Mouse (Mus musculus): Measurements from ENCODE around the gene Gm28038. TPM values are rescaled to one million over a fixed set of nuclear protein-coding genes. Genes with fewer than 3 reads are reported as not detected.

Gene Gm28038
- total RNA-seq, 2 experiments from 2014 or later: not detected

DNA sequence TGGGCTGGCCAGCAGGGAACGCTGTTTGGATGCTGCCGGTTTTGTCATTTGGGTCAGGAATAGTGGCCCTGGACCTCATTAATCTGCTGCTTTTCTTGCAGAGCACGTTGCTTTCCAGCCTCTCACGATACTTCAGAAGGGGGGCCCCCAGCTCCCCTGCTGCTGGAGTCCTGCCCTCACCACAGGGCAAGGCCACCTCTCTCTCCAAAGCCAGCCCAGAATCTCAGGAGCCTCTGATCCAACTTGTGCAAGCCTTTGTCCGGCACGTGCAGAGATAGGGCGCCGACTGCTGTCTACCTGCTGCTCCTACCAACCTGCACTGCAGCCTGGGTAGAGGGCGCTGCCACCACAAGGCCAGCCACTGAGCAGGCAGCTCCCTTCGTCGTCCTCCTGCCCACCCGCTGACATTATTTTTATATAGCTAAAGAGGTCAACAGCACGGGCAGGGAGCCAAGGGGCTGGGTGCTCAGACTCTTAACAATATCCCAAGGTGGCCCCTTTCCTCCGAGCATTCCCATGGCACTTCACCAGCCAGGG is 62.8 kb downstream of the Gm28038 start:
- DNase-seq (ENCODE audit: low spot score in 2 of 2): peak; percentile 44 to 47

GRCm38 (mm10) chr2:30345971-30346676 is 65.3 kb downstream of the Gm28038 start:
- DNase-seq (ENCODE audit: low spot score in 2 of 2): no peak

DNA sequence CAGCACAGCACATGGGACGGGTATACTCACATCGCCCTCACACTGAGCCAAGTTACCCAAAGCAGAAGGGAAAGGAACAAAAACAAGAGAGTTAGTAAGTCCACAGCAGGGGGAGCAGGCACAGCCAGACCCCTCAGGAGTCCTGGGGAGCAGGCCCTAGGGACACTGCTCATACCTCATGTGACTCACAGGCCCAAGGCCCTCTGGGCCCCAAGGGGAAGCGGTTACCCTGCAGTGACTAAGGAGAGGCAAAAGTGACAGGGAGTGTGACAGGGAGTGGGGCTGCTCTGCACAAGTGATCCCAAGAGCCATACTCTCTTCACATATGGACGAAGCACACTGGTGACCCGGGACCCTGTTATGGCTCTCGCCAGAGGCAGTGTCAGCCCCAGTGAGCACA is 68.4 kb downstream of the Gm28038 start:
- peak in 1 of 2 experiments; percentile 40 for DNase-seq (ENCODE audit: low spot score in 2 of 2)

Other genes starting within 250 kb of the Gm28038 start
- gene Wdr34, start 232.2 kb upstream of the Gm28038 start, total RNA-seq (2021): 10 to 100 TPM; 15.9 to 18.3 TPM
- 100 to 1,000 TPM; 210 to 272 TPM for gene Set, start 223.7 kb upstream of the Gm28038 start, total RNA-seq (2021)
- gene Pkn3, start 203.4 kb upstream of the Gm28038 start, total RNA-seq (2021): 1 to 10 TPM; 5.6 to 6.2 TPM
- gene Zdhhc12, start 187.4 kb upstream of the Gm28038 start, total RNA-seq (2021): 10 to 100 TPM in 1 of 2 experiments, 1 to 10 TPM in 1; 9.7 to 15.6 TPM
- 10 to 100 TPM; 31.6 to 40.4 TPM for gene Zer1, start 156.5 kb upstream of the Gm28038 start, total RNA-seq (2021)
- gene Tbc1d13, start 147.3 kb upstream of the Gm28038 start, total RNA-seq (2021): 10 to 100 TPM; 38.5 to 53.2 TPM
- gene Endog, start 109.5 kb upstream of the Gm28038 start, total RNA-seq (2021): 10 to 100 TPM; 34.0 to 40.6 TPM
- gene Spout1, start 102.6 kb upstream of the Gm28038 start, total RNA-seq (2021): 10 to 100 TPM; 21.1 to 25.4 TPM
- 10 to 100 TPM; 18.2 to 26.3 TPM for gene Kyat1, start 75.2 kb upstream of the Gm28038 start, total RNA-seq (2021)
- 10 to 100 TPM; 61.9 to 64.7 TPM for gene Lrrc8a, start 43.3 kb upstream of the Gm28038 start, total RNA-seq (2021)
- 1 to 10 TPM; 1.4 to 2.3 TPM for gene Gm28035, start 40.5 kb upstream of the Gm28038 start, total RNA-seq (2021)
- gene Phyhd1, start 14.8 kb upstream of the Gm28038 start, total RNA-seq (2021): 10 to 100 TPM; 13.6 to 18.0 TPM
- gene Dolk, start 5.3 kb downstream of the Gm28038 start, total RNA-seq (2021): 10 to 100 TPM; 40.8 to 41.6 TPM
- gene Nup188, start 5.4 kb downstream of the Gm28038 start, total RNA-seq (2021): 10 to 100 TPM; 29.6 to 30.3 TPM
- 10 to 100 TPM; 88.6 to 92.1 TPM for gene Sh3glb2, start 78.3 kb downstream of the Gm28038 start, total RNA-seq (2021)
- 100 to 1,000 TPM in 1 of 2 experiments, 10 to 100 TPM in 1; 83.1 to 102 TPM for gene Miga2, start 83.2 kb downstream of the Gm28038 start, total RNA-seq (2021)
- 10 to 100 TPM; 13.2 to 15.2 TPM for gene Dolpp1, start 111.2 kb downstream of the Gm28038 start, total RNA-seq (2021)
- gene Crat, start 134.8 kb downstream of the Gm28038 start, total RNA-seq (2021): 100 to 1,000 TPM; 175 to 243 TPM
- gene Ptpa, start 135.0 kb downstream of the Gm28038 start, total RNA-seq (2021): 100 to 1,000 TPM; 134 to 138 TPM
- gene Ier5l, start 193.2 kb downstream of the Gm28038 start, total RNA-seq (2021): 1 to 10 TPM; 3.1 to 5.1 TPM

Data from adrenal gland, adult 18-20 months (tissue).